Mouse (Mus musculus) lung, embryonic 15.5 days (tissue): ENCODE data around the gene Arhgap35. TPM values are rescaled to one million over a fixed set of nuclear protein-coding genes. Genes with fewer than 3 reads are reported as not detected.
"Not testable (repeated sequence)": the region's sequence is repeated elsewhere in the genome, so short reads cannot be mapped to it uniquely, and the experiment has no call there.

Experiments
- ATAC-seq: fragments of 200-750 bp; cut with Nextera tagmentation; 2 replicates; pipeline ENCODE4 v1.8.0; 2017; ENCODE audit warnings: moderate number of reproducible peaks, borderline replicate concordance; ENCODE audit not compliant: low FRiP score, low TSS enrichment; ENCODE audit errors: extremely low read depth
- H3K27ac ChIP-seq: fragments of 300-500 bp; sonication (generic); 2 replicates; pipeline ENCODE4 v1.5.1; 2015; ENCODE audit warnings: moderate library complexity, mild to moderate bottlenecking, inconsistent platforms
- H3K27me3 ChIP-seq: fragments of 300-500 bp; sonication (generic); 2 replicates; pipeline ENCODE4 v1.6.1; 2015; ENCODE audit warnings: inconsistent platforms
- H3K36me3 ChIP-seq: fragments of 300-500 bp; sonication (generic); 2 replicates; pipeline ENCODE4 v1.6.1; 2015; ENCODE audit warnings: inconsistent platforms
- H3K4me1 ChIP-seq: fragments of 300-500 bp; sonication (generic); 2 replicates; pipeline ENCODE4 v1.6.1; 2015; ENCODE audit warnings: inconsistent platforms
- H3K4me2 ChIP-seq: fragments of 300-500 bp; sonication (generic); 2 replicates; pipeline ENCODE4 v1.6.1; 2015; ENCODE audit warnings: inconsistent platforms, mild to moderate bottlenecking, moderate library complexity
- H3K4me3 ChIP-seq: fragments of 300-500 bp; sonication (generic); 2 replicates; pipeline ENCODE4 v1.5.1; 2015; ENCODE audit warnings: mild to moderate bottlenecking, inconsistent platforms
- H3K9ac ChIP-seq: fragments of 300-500 bp; sonication (generic); 2 replicates; pipeline ENCODE4 v1.6.1; 2015; ENCODE audit warnings: inconsistent platforms
- H3K9me3 ChIP-seq: fragments of 300-500 bp; sonication (generic); 2 replicates; pipeline ENCODE4 v1.6.1; 2016; ENCODE audit warnings: inconsistent platforms
- WGBS: fragments of 180-500 bp; shearing (Covaris S2); methylation state at CpG from one replicate; pipeline ENCODE4 v1.1.7; 2015; 5-methylcytosine and 5-hydroxymethylcytosine counted together
- polyA plus RNA-seq: library from polyadenylated mRNA; unstranded; fragments of >200 nt; fragmentation: Nextera tagmentation; extraction: Ambion mirVana; gene quantifications from 2 replicates; pipeline ENCODE4 v1.2.1, GENCODE M21; 2015

The Arhgap35 gene
- 19.1 and 19.4 TPM in 2 replicates for polyA plus RNA-seq

DNA sequence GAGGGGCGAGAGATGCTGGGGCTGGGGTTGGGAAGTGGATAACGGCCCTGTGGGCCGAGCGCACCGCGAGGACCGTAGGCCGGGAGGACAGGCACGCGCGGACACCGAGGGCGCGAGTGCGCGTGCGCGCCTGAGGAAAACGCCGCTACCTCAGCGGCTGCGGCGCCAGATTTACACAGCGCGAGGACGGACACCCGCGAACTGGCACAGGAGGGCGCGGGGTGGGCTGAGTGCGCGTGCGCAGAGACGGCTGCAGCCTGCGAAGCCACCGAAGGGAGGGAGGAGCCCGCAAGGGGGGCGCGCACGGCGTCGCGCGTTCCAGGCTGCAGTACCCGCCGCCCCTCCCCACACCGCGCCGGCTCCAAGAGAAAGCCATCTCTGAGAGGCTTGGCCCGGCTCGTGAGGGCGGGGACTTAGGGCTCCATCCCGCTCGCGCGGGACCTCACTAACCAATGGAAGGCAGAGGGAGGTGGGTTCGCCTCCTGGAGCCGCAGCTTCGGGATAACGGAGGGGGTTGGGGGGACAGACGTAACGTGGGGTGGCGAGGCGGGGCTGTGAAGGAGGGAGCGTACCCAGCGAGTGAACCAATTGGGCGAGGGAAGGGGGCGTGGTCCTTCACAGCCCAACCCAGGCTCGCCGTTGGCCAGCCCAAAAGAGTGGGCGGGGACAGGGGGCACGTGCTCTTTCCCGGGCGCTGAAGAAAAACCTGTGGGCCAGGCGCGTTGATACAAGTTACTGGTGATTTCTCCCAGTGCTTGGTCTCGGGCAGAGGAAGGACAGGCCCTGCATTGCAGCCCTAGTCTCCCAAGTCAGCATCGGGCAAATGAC lies at the start of gene Arhgap35:
Gene Arhgap35, minus strand, starts transcription at position 106 of the 828 bp plus-strand sequence.
- no peaks in the 10 kb centered on the region for H3K9me3 ChIP-seq
- H3K9ac ChIP-seq: peak within 1 kb of the TSS; percentile 97
- peak within 1 kb of the TSS; percentile 84 for H3K4me2 ChIP-seq
- no peaks in the 10 kb centered on the region for H3K27me3 ChIP-seq
- peak within 1 kb of the TSS; percentile 92 for H3K4me3 ChIP-seq
- H3K36me3 ChIP-seq: no peaks in the 10 kb centered on the region
- ATAC-seq: peak; percentile 96
- peak within 1 kb of the TSS; percentile 100 for H3K27ac ChIP-seq
- 3% methylated on average over 71 of the region's 78 CpGs for WGBS
- H3K4me1 ChIP-seq: peaks cover 71% of the 10 kb centered on the region

GRCm38 (mm10) chr7:16644260-16644659 lies 29.5 kb upstream of the Arhgap35 start:
- H3K27ac ChIP-seq: no peak overlapping the region
- H3K4me3 ChIP-seq: no peak overlapping the region
- no peaks in the 10 kb centered on the region for H3K36me3 ChIP-seq
- no peak overlapping the region for H3K4me2 ChIP-seq
- ATAC-seq: no peak
- H3K4me1 ChIP-seq: no peaks in the 10 kb centered on the region
- 54% methylated on average over 12 of the region's 12 CpGs for WGBS
- H3K9me3 ChIP-seq: no peaks in the 10 kb centered on the region
- H3K9ac ChIP-seq: no peak overlapping the region
- no peaks in the 10 kb centered on the region for H3K27me3 ChIP-seq

DNA sequence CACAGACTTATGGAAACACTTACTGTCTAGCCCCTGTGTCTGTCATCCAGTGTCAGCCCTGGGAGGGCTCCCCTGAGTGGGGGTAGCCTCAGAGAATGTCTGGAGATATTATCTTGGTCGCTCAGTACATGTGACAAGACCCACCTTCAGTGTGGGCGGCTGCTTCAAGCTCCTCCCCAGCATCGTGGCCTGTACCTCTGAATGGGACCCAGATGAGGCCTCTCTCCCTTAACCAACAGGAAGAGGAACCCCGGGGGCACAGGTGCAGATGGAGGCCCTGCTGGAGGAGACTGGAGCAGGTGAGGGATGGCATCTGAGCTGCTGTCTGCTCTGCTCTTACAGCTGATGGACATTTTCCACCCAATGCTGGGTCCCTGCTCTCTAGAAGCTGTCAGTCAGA lies 28.3 kb upstream of the Arhgap35 start:
- H3K4me1 ChIP-seq: not testable (repeated sequence)

GRCm38 (mm10) chr7:16639028-16639427 lies 24.2 kb upstream of the Arhgap35 start:
- Histone ChIP-seq H3K36me3 (no peaks in the 10 kb centered on the region), H3K4me2 (no peak overlapping the region), H3K27me3 (no peaks in the 10 kb centered on the region), H3K9me3 (no peaks in the 10 kb centered on the region), H3K9ac (no peak overlapping the region), H3K4me1 (no peaks in the 10 kb centered on the region), H3K27ac (no peak overlapping the region), H3K4me3 (no peak overlapping the region)
- 51% methylated on average over 3 of the region's 3 CpGs for WGBS
- ATAC-seq: no peak

More for the DNA sequence above, 28.3 kb upstream of the Arhgap35 start:
- not testable (repeated sequence) for H3K36me3 ChIP-seq, H3K4me3 ChIP-seq, H3K27ac ChIP-seq, H3K4me2 ChIP-seq, H3K9ac ChIP-seq, H3K27me3 ChIP-seq, ATAC-seq, H3K9me3 ChIP-seq
- WGBS: 51% methylated on average over 4 of the region's 4 CpGs

DNA sequence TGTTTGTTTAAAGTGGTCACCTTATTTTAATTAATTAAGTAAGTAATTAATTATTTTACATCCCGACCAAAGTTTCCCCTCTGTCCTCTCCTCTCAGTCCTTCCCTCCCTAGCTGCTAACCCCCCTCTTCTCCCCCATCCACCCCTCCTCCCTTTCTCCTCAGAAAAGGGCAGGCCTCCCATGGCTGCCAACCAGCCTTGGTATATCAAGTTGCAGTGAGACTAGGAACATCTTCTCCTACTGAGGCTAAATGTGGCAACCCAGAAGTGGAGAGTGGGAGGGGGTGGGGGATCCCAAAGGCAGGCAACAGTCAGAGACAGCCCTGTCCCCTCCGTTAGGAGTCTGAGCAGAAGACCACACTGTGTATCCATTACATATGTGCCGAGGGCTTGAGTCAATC lies 20.3 kb upstream of the Arhgap35 start:
- Histone ChIP-seq H3K4me1 (no peaks in the 10 kb centered on the region), H3K4me3 (no peak overlapping the region), H3K9me3 (no peaks in the 10 kb centered on the region), H3K4me2 (no peak overlapping the region), H3K27ac (no peak overlapping the region), H3K9ac (no peak overlapping the region), H3K27me3 (no peaks in the 10 kb centered on the region), H3K36me3 (no peaks in the 10 kb centered on the region)
- ATAC-seq: no peak
- WGBS: 40% methylated on average over 3 of the region's 3 CpGs

DNA sequence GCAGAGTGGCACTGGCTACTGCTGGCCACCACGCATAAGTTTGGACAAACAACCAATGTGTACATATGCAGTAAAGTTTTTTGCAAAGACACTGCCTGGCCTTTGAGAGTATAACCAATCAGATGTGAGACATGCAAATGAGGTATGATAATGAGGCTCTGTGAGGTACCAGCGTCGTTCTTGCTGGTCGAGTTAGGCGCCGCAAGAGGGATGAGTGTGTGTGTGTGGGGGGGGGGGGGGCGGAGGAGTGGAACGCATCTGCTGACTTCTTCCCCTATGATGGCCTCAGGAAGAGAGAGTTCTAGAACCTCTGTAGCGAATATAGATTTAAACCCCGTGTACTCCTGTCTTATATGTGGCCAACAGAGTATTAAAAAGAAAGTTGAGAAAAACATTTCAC lies 19.1 kb upstream of the Arhgap35 start:
- not testable (repeated sequence) for H3K4me2 ChIP-seq, H3K36me3 ChIP-seq, H3K4me3 ChIP-seq, H3K9me3 ChIP-seq, H3K27me3 ChIP-seq, H3K27ac ChIP-seq, H3K9ac ChIP-seq, H3K4me1 ChIP-seq
- peak; percentile 43; the same call in 1 of the 2 replicates for ATAC-seq
- WGBS: 11% methylated on average over 10 of the region's 10 CpGs

- Histone ChIP-seq H3K9me3 (no peaks in the 10 kb centered on the region), H3K4me2 (no peak overlapping the region), H3K9ac (no peak overlapping the region), H3K4me3 (no peak overlapping the region), H3K27me3 (no peaks in the 10 kb centered on the region), H3K27ac (no peak overlapping the region), H3K36me3 (no peaks in the 10 kb centered on the region), H3K4me1 (0 out of 2 replicates have a peak, but pooled peaks cover 3% of the 10 kb centered on the region)
- WGBS: 64% methylated on average over 4 of the region's 4 CpGs
- ATAC-seq: no peak
Observed at GRCm38 (mm10) chr7:16631932-16632331, 17.1 kb upstream of the Arhgap35 start.

- Histone ChIP-seq H3K4me1 (0 out of 2 replicates have a peak, but pooled peaks cover 3% of the 10 kb centered on the region), H3K4me2 (no peak overlapping the region), H3K36me3 (no peaks in the 10 kb centered on the region), H3K9ac (no peak overlapping the region), H3K27ac (no peak overlapping the region), H3K27me3 (no peaks in the 10 kb centered on the region), H3K9me3 (no peaks in the 10 kb centered on the region), H3K4me3 (no peak overlapping the region)
- 39% methylated on average over 4 of the region's 4 CpGs for WGBS
- no peak for ATAC-seq
Observed at GRCm38 (mm10) chr7:16631025-16631424, 16.2 kb upstream of the Arhgap35 start.

DNA sequence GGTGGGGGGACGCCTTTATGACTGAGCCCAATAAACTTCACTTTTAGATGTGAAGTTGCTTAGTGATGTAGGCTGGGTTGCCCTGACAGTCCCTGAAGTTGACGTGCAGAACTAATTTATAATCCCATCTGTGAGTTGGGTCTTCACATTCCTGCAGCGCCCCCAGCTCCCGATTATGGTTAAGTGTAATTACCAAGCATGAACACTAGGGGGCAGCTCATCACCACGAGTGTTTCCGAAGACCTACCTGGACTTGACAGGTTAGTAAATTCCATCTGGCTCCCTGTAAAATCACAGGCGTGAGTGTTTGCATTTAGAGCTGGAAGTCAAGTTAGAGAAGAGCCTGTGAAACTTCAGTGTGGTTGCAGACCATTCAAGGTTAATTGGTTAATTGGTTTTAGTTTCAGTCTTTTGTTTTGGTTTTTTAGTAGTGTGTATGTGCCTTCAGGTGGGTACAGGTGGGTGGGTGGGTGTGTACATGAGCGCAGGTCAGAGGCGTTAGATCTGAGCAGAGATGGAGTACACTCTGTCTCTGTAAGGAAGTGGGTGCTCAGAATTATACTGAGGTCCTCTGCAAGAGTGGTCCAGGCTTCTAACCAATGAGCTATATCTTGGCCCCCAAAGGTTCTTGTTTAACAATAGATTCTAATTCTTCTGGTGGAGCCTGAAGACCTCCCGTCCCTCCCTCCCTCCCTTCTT lies 15.0 kb upstream of the Arhgap35 start:
- Histone ChIP-seq H3K4me1 (0 out of 2 replicates have a peak, but pooled peaks cover 3% of the 10 kb centered on the region), H3K4me3 (no peak overlapping the region), H3K27me3 (no peaks in the 10 kb centered on the region), H3K36me3 (no peaks in the 10 kb centered on the region), H3K9ac (no peak overlapping the region), H3K9me3 (no peaks in the 10 kb centered on the region), H3K27ac (no peak overlapping the region), H3K4me2 (no peak overlapping the region)
- 15% methylated on average over 10 of the region's 10 CpGs for WGBS
- no peak for ATAC-seq

DNA sequence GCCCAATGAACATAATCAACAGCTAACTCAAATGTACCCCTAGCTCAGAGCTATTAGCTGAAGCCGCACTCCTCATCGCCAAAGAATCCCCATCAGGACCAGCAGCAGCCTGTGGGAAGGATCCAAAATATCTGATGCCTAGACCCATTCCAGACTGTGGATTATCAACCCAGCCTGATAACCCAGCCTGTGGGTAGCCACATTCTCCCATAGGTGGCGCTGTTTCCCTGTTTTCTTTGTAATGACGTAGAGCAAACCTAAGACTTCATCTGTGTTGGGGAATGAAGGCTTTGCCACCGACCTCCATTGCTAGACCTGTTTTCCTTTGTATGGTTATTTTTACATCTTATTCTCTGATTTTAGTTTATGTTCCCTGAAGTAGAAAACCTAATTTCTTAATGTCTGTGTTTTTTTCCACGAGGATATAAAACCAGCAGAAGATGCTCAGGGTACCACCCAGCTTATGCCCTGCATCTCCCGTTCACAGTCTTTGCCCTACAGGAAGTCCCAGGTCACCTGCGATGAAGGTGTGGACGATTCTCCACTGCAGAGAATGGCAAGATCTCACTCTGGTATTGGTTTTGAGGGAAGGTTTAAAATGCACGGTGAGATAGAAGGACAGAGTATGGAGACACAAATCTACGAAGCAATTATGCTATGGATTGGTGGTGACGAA lies 13.4 kb upstream of the Arhgap35 start:
- 34% methylated on average over 12 of the region's 12 CpGs for WGBS
- 0 out of 2 replicates have a peak, but pooled peaks cover 3% of the 10 kb centered on the region for H3K4me1 ChIP-seq
- no peaks in the 10 kb centered on the region for H3K9me3 ChIP-seq
- H3K27me3 ChIP-seq: no peaks in the 10 kb centered on the region
- no peaks in the 10 kb centered on the region for H3K36me3 ChIP-seq
- no peak overlapping the region for H3K9ac ChIP-seq
- ATAC-seq: 0 out of 2 replicates have a peak, but pooled peaks have one; percentile 59
- H3K4me2 ChIP-seq: no peak overlapping the region
- H3K4me3 ChIP-seq: no peak overlapping the region
- H3K27ac ChIP-seq: no peak overlapping the region

DNA sequence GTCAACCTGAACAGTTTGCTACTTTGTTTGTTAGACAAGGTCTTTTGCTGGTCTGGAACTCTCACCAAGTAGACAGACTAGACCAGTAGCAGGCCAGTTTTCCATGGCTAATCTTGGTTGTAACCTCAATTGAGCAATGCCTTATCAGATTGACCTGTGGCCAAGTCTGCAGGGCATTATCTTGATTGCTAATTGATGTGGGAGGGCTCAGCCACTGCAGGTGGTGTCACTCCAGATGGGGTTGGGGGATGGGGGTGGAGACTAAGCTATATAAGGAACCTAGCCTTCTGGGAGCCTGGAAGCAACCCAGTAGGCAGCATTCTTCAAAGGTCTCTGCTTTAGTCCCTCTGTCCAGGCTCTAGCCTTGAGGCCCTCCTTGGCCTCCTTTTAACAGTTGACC lies 8.9 kb upstream of the Arhgap35 start:
- Histone ChIP-seq H3K27ac (no peak overlapping the region), H3K9ac (no peak overlapping the region), H3K4me2 (no peak overlapping the region), H3K9me3 (no peaks in the 10 kb centered on the region), H3K27me3 (no peaks in the 10 kb centered on the region), H3K4me3 (no peak overlapping the region), H3K4me1 (peaks cover 16% of the 10 kb centered on the region), H3K36me3 (no peaks in the 10 kb centered on the region)
- no peak for ATAC-seq

DNA sequence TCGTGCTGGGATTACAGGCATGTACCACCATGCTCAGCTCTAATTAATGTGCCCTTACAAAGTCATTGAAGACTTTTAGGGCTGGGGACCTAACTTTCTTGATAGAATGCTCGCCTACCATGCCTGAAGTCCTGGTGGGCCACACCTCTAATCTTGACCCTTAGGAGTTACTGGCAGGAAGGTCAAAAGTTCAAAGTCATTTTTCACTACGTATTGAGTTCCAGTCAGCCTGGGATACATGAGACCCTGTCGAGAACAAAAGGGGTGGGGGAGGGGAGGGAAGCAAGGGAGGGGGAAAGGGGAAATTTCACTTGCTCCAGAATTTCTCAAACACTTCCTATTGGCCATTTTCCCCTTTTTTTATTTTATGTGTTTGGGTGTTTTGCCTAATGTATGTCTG lies 8.3 kb upstream of the Arhgap35 start:
- Histone ChIP-seq H3K36me3 (no peaks in the 10 kb centered on the region), H3K27ac (no peak overlapping the region), H3K9ac (no peak overlapping the region), H3K4me2 (no peak overlapping the region), H3K4me3 (no peak overlapping the region), H3K9me3 (no peaks in the 10 kb centered on the region), H3K4me1 (peaks cover 20% of the 10 kb centered on the region), H3K27me3 (no peaks in the 10 kb centered on the region)
- WGBS: 36% methylated on average over 4 of the region's 4 CpGs
- ATAC-seq: no peak
